Mouse (Mus musculus) cerebellum, adult 11 months (tissue): ENCODE results near the gene Asic2.

Experiments used
- DNase-seq: peaks from one replicate; pipeline ENCODE4 v3.0.0; 2022

The Asic2 gene

GRCm38 (mm10) chr11:81954398-81954797 is 13.9 kb downstream of the Asic2 start:
- DNase-seq, result no peak

- DNase-seq, result no peak
These were observed 20.2 kb downstream of the Asic2 start for GRCm38 (mm10) chr11:81948021-81948420.

GRCm38 (mm10) chr11:81942167-81942566 is 26.1 kb downstream of the Asic2 start:
- DNase-seq, result no peak

GRCm38 (mm10) chr11:81940988-81941387 is 27.3 kb downstream of the Asic2 start:
- DNase-seq, result peak; percentile 2

GRCm38 (mm10) chr11:81937516-81937915 is 30.7 kb downstream of the Asic2 start:
- DNase-seq, result no peak

- no peak for DNase-seq
These were observed 41.9 kb downstream of the Asic2 start for GRCm38 (mm10) chr11:81926393-81926792.

- no peak for DNase-seq
These were observed 44.6 kb downstream of the Asic2 start for GRCm38 (mm10) chr11:81923626-81924025.

GRCm38 (mm10) chr11:81923096-81923495 is 45.2 kb downstream of the Asic2 start:
- DNase-seq, result no peak

- DNase-seq, result no peak
These were observed 52.8 kb downstream of the Asic2 start for GRCm38 (mm10) chr11:81915501-81915900.

GRCm38 (mm10) chr11:81913071-81913470 is 55.2 kb downstream of the Asic2 start:
- DNase-seq, result no peak

- DNase-seq, result no peak
These were observed 58.8 kb downstream of the Asic2 start for GRCm38 (mm10) chr11:81909397-81909894.

GRCm38 (mm10) chr11:81908760-81909159 is 59.5 kb downstream of the Asic2 start:
- DNase-seq, result no peak

- no peak for DNase-seq
These were observed 65.9 kb downstream of the Asic2 start for GRCm38 (mm10) chr11:81902318-81902717.

- DNase-seq, result no peak
These were observed 70.5 kb downstream of the Asic2 start for GRCm38 (mm10) chr11:81897547-81898354.

- DNase-seq, result no peak
These were observed 71.7 kb downstream of the Asic2 start for GRCm38 (mm10) chr11:81896511-81896910.

- no peak for DNase-seq
These were observed 96.6 kb downstream of the Asic2 start for GRCm38 (mm10) chr11:81871506-81872213.

GRCm38 (mm10) chr11:81865661-81866382 is 102.4 kb downstream of the Asic2 start:
- no peak for DNase-seq

- peak; percentile 3 for DNase-seq
These were observed 107.8 kb downstream of the Asic2 start, which contains the start of gene 5530401A14Rik for GRCm38 (mm10) chr11:81860250-81860972. TSS of gene 5530401A14Rik (plus strand) at chr11:81860673.

GRCm38 (mm10) chr11:81847773-81848490 is 120.3 kb downstream of the Asic2 start:
- DNase-seq, result no peak

GRCm38 (mm10) chr11:81845686-81846036 is 122.6 kb downstream of the Asic2 start:
- DNase-seq, result no peak

- DNase-seq, result peak; percentile 8
These were observed 123.1 kb downstream of the Asic2 start for GRCm38 (mm10) chr11:81845010-81845685.
